Comparison of ENCODE assay signal across 22 mouse cellular contexts in genomic region chr4:124053340-124054038, GRCm38 (mm10).
"Had no signal": no experiment of that assay in that cellular context is flagged by ENCODE, and none has a peak within 500 bp of the region (broad histone marks: within the 10 kb centered on the region; RNA-seq: fewer than 3 reads in every experiment).

No protein-coding gene starts in this region.

- H3K4me1 ChIP-seq: megakaryocyte, embryonic 14.5 days had no signal

- H3K4me3 ChIP-seq: kidney, embryonic 15.5 days; left cerebral cortex, adult 2 months; limb, embryonic 13.5 days; megakaryocyte, embryonic 14.5 days; midbrain, embryonic 10.5 days; midbrain, embryonic 13.5 days; myocyte; neural tube, embryonic 13.5 days had no signal

- H3K36me3 ChIP-seq: kidney, embryonic 15.5 days; limb, embryonic 13.5 days; midbrain, embryonic 10.5 days; midbrain, embryonic 13.5 days; neural tube, embryonic 13.5 days had no signal

- DNase-seq: kidney, adult 2 months; kidney, postnatal 10 days; kidney, postnatal 36 days; layer of hippocampus, postnatal 36 days; left cerebral cortex, postnatal 4 days; lung, embryonic 14.5 days; lung, postnatal 10 days; lung, postnatal 36 days; retina, postnatal 1 day; right cerebral cortex, postnatal 25 days; thymus, adult 18-20 months; thymus, postnatal 36 days had no signal

- H3K27me3 ChIP-seq: limb, embryonic 13.5 days; megakaryocyte, embryonic 14.5 days; midbrain, embryonic 13.5 days had no signal

- H3K9ac ChIP-seq: kidney, embryonic 15.5 days; limb, embryonic 13.5 days; lung, embryonic 14.5 days; midbrain, embryonic 13.5 days; neural tube, embryonic 13.5 days had no signal

- ATAC-seq: intestine, postnatal 0 days; midbrain, embryonic 13.5 days; midbrain, embryonic 16.5 days had no signal

- H3K9me3 ChIP-seq: kidney, embryonic 15.5 days; limb, embryonic 13.5 days; midbrain, embryonic 10.5 days; midbrain, embryonic 13.5 days; neural tube, embryonic 13.5 days had no signal

- H3K27ac ChIP-seq: kidney, embryonic 15.5 days; left cerebral cortex, adult 2 months; limb, embryonic 13.5 days; midbrain, embryonic 10.5 days; midbrain, embryonic 13.5 days; neural tube, embryonic 13.5 days had no signal

- H3K4me2 ChIP-seq: kidney, embryonic 15.5 days; limb, embryonic 13.5 days; lung, embryonic 14.5 days; midbrain, embryonic 13.5 days; neural tube, embryonic 13.5 days had no signal
